Mouse (Mus musculus) cerebellum, postnatal 4 days (tissue): ENCODE measurements at regions not wholly inside any gene's neighbourhood (a gene's known extent, or its start where the extent isn't known, plus 50 kb on each side); places are given as distances from the start of the nearest gene placed in this dataset.

ENCODE experiments used
- DNase-seq, 2 experiments: peaks; one replicate each; pipeline ENCODE4 v3.0.0; 2022; ENCODE audit warnings: low spot score in 2 of 2, mixed read lengths in 1 of 2

DNA sequence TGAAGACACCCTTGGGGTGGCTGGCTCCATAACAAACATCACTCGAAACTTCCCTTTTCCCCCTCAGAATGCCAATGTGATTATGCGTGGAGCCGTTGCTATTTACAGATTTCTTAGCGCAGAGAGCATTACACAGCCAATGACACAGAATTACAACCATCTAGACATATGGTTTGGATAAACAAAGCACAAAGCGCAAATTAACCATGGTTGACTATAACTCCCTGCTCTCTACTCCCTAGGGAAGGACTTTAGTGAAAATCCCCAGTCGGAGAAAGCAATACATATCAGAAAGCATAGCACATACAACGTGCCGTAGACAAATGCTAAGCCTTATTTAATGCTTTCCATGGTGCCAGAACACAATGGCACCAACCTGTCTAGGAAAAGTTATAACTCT is 131.8 kb downstream of the Tshz3 start:
- no peak for DNase-seq

DNA sequence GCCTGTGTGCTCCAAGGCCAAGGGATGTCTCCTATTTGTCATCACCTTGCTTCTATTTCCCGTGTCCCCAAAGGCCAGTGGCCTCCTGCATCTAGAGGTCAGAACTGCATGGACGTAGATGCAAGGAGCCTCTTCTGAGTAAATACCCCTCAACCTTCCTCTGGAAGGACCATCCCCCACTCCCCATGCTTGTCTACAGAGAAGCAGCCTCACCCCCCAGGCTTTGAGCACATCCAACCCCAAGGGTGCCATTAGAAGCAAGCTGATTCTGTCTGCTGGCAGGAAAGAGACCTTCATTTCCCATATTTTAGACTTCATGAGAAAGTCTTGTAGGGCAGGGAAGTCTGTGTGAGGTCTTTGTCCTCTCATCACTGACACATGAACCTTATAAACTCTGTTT is 132.2 kb downstream of the Tshz3 start:
- DNase-seq, result no peak

DNA sequence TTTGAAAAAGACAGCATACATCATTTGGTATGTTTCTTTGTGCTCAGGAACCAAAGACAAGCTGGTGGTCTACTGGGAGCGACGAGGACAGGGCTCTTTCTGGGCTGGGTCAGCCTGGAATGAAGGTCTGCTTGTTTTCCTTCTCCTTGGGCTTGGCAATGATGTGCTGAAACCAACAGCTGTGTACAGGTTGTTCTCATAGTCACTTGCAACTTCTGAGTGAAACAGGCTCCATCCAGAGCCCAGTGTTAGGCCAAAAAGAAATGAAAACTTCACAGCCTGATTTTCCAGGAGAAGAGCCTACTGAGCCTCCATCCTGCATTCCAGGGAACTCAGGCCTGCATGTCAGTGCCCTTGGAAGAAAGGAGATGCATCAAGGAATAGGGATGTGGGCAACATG is 150.4 kb downstream of the Tshz3 start:
- DNase-seq, result no peak

DNA sequence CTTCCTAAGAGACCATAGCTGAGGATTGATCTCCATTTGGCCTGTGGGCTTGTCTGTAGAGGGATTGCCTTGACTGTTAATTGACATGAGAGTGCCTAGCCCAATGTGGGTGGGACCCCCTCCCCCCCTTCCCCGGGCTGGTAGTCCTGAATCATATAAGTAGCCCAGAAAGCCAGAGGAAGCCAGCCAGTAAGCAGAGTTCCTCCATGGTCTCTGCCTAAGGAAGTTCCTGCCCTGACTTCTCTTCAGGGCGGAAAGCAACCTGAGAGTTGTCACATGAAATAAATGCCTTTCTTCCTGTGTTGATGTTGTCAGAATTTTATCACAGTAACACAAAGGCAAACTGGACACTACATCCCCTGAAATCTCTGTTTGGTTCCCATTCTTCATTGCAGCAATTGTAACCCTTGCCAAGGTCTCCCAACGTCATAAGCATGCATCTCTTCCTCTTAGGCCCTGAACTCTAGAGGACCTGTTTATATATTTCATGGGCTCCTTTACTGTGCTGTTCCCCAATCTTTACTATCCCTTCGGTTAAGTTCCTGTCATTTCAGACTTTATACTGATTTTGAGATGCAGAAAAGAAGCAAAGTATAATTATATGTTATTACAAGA is 153.5 kb downstream of the Tshz3 start:
- no peak for DNase-seq

DNA sequence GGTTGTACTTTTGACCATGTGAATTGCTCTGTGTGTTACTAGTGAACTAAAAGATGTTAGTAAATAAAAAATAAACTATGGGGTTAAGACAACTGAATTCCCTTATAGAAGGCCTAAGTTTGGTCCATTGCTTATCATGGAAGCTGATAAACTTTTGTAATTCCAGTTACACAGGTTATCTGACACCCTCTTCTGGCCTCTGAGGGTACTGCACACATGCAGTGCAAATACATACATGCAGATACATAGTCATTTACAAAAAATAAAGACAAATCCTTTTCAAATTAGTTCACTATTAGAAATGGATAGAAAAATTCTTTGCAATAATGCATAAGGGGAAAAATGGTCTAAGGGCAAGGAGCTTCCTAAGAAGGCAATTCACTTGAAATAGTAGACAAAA is 156.4 kb downstream of the Tshz3 start:
- DNase-seq, result no peak

DNA sequence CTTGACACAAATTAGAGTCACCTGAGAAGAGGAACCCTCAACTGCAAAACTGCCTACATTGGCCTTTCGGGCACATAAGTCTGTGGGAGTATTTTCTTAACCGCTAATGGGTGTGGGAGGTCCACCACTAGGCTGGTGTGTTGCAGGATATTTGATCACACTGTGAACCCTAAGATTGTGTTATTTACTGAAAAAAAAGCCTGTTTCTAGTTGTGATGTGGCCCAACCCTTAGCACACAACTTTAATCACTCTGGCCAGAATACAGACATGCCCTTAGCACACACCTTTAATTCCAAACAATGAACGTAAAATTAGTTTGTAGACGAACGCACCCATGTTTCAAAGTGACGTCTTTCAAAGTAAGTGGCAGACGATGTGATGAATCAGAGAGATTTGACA is 161.5 kb downstream of the Tshz3 start:
- no peak for DNase-seq

DNA sequence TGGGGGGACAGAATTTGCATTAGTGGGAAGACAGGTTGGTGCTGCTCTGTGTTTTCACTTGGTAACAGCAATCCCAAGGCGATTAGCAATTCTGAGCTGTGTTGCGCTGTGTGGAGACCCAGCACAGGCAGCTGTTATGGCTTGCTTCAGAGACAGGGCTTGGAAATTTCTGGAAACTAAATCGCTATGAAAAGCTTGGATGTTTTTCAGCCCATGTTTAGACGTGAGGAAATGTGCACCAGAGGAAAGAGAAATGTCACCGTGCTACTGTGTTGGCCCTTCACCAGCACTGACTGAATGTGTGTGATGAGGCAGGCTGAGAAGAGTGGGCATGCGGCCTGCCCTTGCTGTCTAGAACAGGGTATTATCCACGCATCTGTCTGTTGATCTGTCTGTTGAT is 164.6 kb downstream of the Tshz3 start:
- no peak for DNase-seq

DNA sequence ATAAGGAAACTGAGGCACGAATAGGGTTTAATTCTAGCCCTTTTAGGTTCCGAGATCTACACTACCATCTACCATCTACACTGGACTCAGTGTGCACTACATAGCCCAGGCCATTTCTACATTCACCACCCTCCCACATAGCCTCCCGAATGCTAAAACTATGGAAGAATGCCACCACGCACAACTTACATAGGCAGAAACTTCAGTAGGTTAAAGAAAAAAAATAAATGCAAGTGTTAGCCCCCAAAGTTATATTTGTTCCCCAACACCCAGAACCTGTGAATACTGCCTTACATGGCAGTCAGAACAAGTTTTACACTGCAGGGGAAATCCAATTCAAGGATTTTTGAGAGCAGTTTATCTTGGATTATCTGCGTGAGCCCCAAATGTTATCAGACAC is 165.8 kb downstream of the Tshz3 start:
- DNase-seq, result no peak

DNA sequence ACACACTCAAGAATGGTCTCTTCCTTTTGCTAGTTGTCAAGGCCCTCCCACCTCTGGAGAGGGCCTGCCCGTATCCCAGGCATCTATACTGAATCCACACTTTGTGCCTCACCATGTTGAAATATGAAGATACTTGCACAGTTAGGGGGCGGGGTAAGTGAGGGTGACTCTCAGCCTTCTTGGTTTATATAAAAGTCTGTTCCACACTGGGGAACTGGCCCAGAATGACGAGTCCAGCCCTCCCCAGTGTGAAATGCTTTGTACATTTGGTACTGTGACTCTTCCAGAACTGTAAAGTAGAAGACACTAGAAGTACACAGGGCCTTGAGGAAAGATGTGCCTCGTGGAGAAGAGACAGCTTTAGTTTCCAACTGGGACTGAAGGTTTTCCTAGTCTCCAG is 166.8 kb downstream of the Tshz3 start:
- DNase-seq, result no peak

DNA sequence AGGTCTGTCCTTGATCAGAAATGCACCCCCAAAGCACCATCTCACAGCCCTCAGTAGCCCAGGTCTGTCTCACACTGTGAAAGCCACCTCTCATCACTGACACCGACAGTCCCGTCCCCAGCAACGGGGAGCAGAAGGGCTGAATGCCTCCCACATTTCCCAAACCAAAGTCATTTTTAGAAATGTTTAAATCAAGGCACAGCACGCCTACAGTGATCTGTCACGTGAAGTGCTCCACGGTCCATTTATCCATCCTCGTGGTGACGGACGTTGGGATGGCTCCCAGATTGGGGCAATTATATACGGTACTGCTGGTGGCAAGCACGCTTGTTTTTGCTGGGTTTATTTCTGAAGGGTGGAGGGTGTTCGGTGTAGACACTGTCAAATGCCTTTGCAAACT is 168.7 kb downstream of the Tshz3 start:
- no peak for DNase-seq

DNA sequence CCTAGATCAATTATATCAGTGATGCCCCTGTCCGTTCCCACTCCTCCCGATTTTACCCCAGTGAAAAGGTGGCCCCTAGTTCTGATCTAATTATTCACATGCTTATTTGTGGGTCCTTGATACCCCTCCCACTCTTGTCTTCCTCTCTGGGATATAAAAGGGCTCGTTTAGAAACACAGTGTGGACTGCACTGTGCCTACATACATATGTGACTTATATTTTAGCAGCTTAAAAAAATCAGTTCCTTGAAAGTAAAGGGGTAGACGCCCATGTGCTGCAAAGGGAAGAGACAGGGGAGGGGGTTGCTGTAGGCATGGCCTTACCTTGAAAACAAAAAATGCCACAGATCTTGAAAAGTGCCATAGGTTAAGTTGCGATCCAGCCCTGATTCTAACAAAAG is 176.1 kb downstream of the Tshz3 start:
- no peak for DNase-seq

DNA sequence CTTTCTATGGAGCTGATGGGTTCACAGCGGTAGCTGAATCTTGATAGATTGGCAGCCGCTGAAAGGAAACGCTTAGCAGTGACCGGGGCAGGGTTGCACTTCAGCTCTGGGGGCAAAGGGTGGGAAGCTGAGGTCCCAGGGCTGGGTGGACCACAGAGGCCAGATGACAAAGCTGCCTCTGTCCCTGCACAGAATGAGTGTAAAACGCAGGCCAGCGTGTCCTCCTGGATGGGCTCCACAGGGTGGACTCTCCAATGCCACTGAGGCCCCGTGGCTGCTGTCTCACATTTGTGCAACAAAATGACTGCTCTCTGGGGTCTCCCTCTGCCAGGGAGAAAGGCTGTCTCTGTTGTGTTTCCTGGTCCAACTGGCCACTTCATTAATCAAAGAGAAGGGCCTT is 179.8 kb downstream of the Tshz3 start:
- no peak for DNase-seq

DNA sequence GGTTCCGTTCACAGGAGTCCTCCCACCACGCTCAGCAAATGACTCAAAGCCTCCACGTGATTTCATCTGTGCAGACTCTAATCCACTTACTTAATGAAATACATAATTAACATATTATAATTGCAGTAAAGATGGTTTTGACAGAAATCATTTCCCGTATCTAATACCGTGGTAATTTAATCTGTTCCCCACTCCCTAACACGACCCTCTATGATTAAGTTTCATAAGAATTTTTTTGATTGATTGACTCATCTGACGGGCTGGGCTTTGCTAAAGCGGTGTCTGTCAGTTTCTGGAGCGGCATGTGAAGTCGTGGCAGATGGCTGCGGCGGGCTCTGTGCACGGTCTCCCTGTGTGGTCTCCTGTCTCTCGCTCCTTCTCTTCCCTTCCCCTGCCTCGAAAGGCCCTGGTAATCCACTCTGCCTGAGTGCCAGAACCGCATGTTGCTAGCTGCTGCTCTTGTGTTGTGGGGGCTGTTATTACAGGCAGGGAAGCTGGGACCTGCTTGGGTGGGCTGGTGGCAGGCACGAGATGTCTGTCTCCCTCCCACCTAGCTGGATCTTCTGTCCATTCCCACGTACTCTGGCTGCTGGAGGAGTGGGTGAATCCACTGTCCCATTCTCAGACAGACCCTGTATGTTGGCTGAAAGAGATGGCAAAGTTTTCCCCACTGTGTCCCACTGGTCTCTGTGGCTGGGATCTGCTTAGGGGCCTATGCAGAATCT is 195.0 kb downstream of the Tshz3 start:
- DNase-seq, result peak in 1 of 2 experiments; percentile 57

DNA sequence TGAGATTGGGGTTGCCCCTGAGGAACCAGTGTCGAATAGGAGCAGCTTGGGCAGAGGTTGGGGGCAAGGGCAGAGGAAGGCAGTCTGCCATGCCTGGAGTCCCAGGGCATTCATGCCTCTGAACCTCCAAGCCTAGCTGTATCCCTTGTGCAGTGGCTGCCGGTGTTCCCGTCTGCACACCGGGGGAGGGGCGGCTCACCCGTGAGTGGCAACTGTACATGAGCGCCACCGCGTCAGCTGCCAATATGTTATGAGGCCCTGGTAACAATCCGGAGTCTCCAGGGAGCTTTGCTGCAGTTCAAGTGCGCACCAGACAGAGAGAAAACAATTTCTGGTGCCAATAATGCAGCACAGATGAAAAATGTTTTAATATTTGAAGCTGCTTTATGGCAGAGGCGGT is 198.4 kb downstream of the Tshz3 start:
- DNase-seq, result peak in 1 of 2 experiments; percentile 22

DNA sequence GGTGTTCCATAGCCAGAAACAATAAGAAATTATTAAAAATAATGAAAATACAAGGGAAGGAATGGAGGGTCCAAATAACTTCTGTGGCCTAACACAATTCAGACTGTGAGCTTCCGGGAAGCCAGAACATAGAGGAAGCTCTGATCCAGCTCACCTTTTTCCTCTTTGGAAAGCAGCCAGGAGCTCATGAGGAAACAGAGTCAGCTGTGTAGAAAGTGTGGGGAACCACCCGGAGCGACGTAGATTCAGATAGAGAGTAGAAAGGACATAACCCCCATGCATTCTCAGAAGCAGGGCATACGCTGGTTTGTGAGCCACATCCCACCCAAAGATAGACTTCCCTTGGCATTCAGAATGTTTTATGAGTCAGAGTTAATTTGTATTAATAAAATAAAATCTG is 203.6 kb downstream of the Tshz3 start:
- DNase-seq, result no peak

DNA sequence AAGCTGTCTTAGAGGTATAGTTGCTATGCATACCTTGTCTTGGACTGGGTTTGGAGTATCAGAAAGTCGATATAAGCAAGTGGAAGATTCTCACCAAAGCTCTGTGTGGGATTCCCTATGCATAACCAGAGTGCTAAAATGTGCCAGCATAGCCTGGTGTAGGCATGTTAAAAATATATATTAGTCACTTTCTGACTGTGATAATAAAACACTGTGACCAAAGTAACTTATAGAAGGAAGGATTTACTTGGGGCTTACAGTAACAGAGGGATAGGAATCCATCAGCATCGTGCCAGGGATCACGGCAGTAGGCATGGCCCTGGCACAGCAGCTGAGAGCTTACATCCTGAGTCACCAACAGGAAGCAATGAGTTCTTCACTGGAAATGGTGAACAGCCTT is 215.4 kb downstream of the Tshz3 start:
- no peak for DNase-seq

DNA sequence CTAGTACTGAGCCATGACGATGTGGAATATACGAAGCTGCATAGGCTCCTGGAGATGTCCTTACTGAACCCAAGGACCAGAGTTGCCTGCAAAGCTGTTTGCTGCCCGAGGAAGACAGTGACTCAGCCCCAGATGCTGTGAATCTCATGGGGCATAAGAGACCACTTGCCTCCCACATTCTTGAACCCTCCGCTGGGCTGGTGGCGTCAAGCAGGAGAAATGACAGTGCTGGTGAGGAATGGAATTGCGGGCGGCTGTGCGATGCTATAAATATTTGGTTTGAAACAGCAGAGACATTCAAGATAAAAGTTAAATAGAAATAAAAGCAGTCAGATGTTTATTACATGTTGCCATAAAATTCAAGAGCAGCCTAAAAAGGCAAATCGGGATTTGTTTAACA is 216.3 kb downstream of the Tshz3 start:
- DNase-seq, result no peak

DNA sequence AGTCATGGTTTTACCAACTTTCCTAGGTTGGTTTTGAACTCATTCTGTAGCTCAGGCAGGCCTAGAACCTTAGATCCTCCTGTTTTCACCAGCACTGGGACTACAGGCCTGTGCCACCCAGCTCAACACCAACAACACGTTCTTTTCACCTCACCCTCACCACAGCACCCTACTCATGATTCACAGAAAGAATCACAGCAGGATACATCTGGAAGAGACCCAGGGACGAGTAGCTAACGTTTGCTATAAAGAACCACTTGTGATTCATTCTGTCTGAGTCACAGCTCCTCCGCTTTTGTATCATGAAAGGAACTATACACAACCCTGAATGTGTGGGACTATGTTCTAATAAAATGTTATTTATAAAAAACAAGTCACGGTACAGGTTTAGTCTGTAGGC is 217.3 kb downstream of the Tshz3 start:
- no peak for DNase-seq

DNA sequence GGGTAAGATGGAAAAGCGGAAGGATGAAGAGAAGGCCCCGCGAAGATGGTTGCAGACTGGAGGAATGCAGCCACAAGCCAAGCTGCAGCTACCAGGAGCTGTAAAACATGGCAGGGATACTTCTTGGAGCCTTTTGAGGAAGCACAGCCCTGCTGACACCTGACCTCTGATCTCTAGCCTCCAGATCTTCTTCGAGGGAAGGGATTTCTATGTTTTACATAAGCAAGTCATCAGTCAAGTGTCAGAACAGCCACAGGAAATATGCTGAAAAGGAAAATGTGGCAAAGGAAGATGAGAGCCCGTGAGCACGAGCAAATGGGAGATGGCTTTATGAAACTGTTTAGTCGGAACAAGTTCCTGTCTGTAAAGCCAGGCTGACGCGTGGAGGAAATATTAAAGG is 219.1 kb downstream of the Tshz3 start:
- no peak for DNase-seq

DNA sequence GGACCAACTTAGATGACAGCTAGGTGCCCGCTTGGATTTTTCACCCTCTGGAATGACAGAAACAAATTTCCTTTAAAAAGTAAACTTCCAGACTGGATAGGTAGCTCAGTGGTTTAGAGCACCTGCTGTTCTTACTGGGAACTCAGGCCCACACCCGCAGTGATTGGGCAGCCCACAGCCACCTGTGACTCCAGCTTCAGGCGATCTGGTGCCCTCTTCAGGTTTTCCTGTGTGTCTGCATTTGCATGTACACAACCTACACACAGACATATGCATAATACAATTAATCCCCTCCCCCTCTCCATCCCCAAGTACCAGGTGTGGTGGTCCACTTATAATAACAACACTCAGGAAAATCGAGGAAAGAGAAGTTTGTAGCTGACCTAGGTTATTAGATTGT is 221.5 kb downstream of the Tshz3 start:
- no peak for DNase-seq

DNA sequence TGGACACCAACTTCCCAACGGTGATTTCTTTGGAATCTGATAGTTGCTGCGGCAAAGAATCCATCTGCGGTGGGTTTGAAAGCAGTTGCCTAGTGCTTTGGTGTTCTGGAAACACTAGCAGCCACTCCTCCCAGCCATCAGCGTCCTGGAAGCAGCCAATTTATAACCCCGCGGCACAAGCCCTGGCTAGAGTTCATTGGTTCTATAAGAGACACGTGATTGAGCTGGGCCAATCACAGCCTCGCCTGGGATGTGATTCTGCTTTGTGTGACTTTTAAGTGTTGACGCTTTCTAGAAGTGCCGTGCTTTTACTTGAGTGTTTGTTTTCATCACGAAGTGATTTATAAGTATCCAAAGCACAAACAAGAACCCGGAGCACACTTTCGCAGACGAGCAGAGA is 223.1 kb downstream of the Tshz3 start:
- no peak for DNase-seq

DNA sequence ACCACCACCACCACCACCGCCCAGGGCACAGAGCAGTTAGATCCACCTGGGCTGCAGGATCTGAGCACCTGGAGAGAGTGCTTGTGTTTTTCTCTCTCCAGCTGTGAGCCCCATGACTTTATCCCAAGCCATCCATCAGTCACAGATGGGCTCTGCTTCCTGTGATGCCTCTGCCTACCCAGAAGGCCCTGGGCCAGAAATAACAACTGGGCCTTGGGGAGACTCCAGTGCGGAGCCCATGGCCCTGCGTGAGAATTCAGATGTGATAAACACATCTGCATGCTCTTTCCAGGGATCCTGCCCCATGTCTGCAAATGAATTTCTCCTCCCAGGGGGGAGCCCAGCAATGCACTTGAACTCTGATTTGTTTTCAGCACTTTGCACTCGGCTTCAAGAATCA is 235.6 kb downstream of the Tshz3 start:
- no peak for DNase-seq

DNA sequence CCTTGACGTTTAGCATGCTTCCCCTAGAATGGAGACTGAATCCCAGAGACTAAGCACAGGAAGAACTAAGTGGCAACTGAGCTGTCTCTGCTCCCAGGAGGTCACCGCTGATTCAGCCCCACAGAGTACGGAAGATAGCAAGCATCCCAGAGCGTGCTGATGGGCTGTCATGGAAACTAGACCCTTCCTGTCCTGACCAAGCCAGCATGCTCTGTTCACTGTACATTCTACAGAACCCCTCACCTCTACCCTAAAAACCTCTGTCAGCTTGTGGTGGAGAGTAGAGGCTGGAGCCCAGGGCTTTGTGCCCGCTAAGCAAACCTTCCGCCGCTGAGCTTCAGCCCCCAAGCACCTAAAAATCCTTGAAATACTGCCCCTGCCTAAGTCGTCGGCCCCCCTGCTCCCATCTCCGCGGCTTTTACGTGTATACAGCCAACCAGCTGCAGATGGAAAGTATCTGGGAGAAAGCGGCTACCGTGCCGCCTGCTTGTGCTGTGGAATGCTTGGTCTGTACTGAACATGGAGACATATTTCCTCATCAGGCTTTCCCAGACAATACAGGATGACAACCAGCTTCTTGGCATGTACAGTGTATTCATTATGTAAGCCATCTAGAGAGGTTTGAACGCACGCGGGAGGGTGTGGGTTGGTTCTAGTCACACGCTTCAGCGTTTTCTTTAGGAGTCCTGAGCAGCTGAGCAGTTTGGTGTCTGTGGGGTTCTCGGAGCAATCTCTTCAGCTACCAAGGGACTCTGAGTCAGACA is 237.1 kb downstream of the Tshz3 start:
- no peak for DNase-seq
